Mouse (Mus musculus) liver, postnatal 0 days (tissue): ENCODE data around the gene Shmt1. TPM values are rescaled to one million over a fixed set of nuclear protein-coding genes. Genes with fewer than 3 reads are reported as not detected.

Source experiments
- ATAC-seq: fragments of 200-750 bp; cut with Nextera tagmentation; 2 replicates; pipeline ENCODE4 v1.8.0; 2017; ENCODE audit warnings: mild to moderate bottlenecking, moderate library complexity
- DNase-seq: peaks from one replicate; pipeline ENCODE4 v3.0.0-alpha.2; 2016
- H3K27ac ChIP-seq: fragments of 300-500 bp; sonication (generic); 2 replicates; pipeline ENCODE4 v1.5.1; 2014; ENCODE audit warnings: antibody characterized with exemption, moderate library complexity, mild to moderate bottlenecking, low read depth
- H3K27me3 ChIP-seq: fragments of 300-500 bp; sonication (generic); 2 replicates; pipeline ENCODE4 v1.6.1; 2014; ENCODE audit warnings: low read length, control low read depth, mixed read lengths; ENCODE audit not compliant: insufficient read depth
- H3K36me3 ChIP-seq: fragments of 300-500 bp; sonication (generic); replicated peaks from 2 replicates; pipeline ENCODE4 v1.6.1; 2014; ENCODE audit warnings: mild to moderate bottlenecking, control low read depth, low read length, moderate library complexity, mixed read lengths; ENCODE audit not compliant: insufficient read depth
- H3K4me1 ChIP-seq: fragments of 300-500 bp; sonication (generic); 2 replicates; pipeline ENCODE4 v1.6.1; 2014; ENCODE audit warnings: antibody characterized with exemption, mild to moderate bottlenecking, control low read depth; ENCODE audit not compliant: insufficient read depth
- H3K4me2 ChIP-seq: fragments of 300-500 bp; sonication (generic); 2 replicates; pipeline ENCODE4 v1.6.1; 2014; ENCODE audit warnings: low read depth, mild to moderate bottlenecking, low read length, moderate library complexity, mixed read lengths
- H3K4me3 ChIP-seq: fragments of 300-500 bp; sonication (generic); 2 replicates; pipeline ENCODE4 v1.5.1; 2014; ENCODE audit warnings: low read depth, low read length
- H3K9ac ChIP-seq: fragments of 300-500 bp; sonication (generic); replicated peaks from 2 replicates; pipeline ENCODE4 v1.6.1; 2014; ENCODE audit warnings: mild to moderate bottlenecking, moderate library complexity
- H3K9me3 ChIP-seq: fragments of 300-500 bp; sonication (generic); 2 replicates; pipeline ENCODE4 v1.6.1; 2016; ENCODE audit warnings: mild to moderate bottlenecking, control low read depth, low read length, mixed read lengths
- CTCF ChIP-seq: sonication (generic); IDR thresholded peaks from 2 replicates; pipeline ENCODE4 v1.5.1; 2016; ENCODE audit warnings: antibody characterized with exemption, low read depth
- EP300 ChIP-seq: IDR thresholded peaks from 2 replicates; pipeline ENCODE4 v1.6.1; 2016; ENCODE audit warnings: antibody characterized with exemption, low read depth, mild to moderate bottlenecking
- WGBS: fragments of 180-500 bp; shearing (Covaris S2); extraction: QIAGEN DNeasy Blood & Tissue Kit; methylation state at CpG from one replicate; pipeline ENCODE4 v1.1.7; 2014; ENCODE audit not compliant: insufficient replicate concordance; 5-methylcytosine and 5-hydroxymethylcytosine counted together
- polyA plus RNA-seq: library from polyadenylated mRNA; unstranded; fragments of >200 nt; fragmentation: Nextera tagmentation; extraction: Ambion mirVana; gene quantifications from 2 replicates; pipeline ENCODE4 v1.2.1, GENCODE M21; 2015

Gene Shmt1
- polyA plus RNA-seq, 1 experiment from 2014 or later, result 100 TPM

- no peaks in the 10 kb centered on the region for H3K27me3 ChIP-seq
- H3K4me1 ChIP-seq, result peaks cover 62% of the 10 kb centered on the region
- peaks cover 12% of the 10 kb centered on the region for H3K36me3 ChIP-seq
- no peak overlapping the region for H3K27ac ChIP-seq
- peak overlapping the region; percentile 57 for H3K9ac ChIP-seq
- no peaks in the 10 kb centered on the region for H3K9me3 ChIP-seq
- WGBS, result 78% methylated on average over 10 of the region's 10 CpGs
- no peak for DNase-seq
- no peak for ATAC-seq
- H3K4me2 ChIP-seq, result peak overlapping the region; percentile 82
- TF ChIP-seq CTCF (0 out of 2 replicates have a peak, but pooled peaks have one; percentile 3), EP300 (no peak)
- peak overlapping the region; percentile 39 for H3K4me3 ChIP-seq
Measured at GRCm38 (mm10) chr11:60779673-60780189, 31.8 kb downstream of the Shmt1 start.

GRCm38 (mm10) chr11:60777801-60778370 lies 33.6 kb downstream of the Shmt1 start:
- WGBS, result 22% methylated on average over 16 of the region's 16 CpGs
- Histone ChIP-seq H3K4me2 (peak overlapping the region; percentile 82), H3K4me1 (peaks cover 64% of the 10 kb centered on the region), H3K36me3 (no peaks in the 10 kb centered on the region; the same call in none of the 2 replicates), H3K27ac (peak overlapping the region; percentile 89), H3K4me3 (peak overlapping the region; percentile 84), H3K27me3 (no peaks in the 10 kb centered on the region), H3K9ac (peak overlapping the region; percentile 90), H3K9me3 (no peaks in the 10 kb centered on the region)
- TF ChIP-seq EP300 (no peak), CTCF (no peak)
- no peak for ATAC-seq
- DNase-seq, result no peak

DNA sequence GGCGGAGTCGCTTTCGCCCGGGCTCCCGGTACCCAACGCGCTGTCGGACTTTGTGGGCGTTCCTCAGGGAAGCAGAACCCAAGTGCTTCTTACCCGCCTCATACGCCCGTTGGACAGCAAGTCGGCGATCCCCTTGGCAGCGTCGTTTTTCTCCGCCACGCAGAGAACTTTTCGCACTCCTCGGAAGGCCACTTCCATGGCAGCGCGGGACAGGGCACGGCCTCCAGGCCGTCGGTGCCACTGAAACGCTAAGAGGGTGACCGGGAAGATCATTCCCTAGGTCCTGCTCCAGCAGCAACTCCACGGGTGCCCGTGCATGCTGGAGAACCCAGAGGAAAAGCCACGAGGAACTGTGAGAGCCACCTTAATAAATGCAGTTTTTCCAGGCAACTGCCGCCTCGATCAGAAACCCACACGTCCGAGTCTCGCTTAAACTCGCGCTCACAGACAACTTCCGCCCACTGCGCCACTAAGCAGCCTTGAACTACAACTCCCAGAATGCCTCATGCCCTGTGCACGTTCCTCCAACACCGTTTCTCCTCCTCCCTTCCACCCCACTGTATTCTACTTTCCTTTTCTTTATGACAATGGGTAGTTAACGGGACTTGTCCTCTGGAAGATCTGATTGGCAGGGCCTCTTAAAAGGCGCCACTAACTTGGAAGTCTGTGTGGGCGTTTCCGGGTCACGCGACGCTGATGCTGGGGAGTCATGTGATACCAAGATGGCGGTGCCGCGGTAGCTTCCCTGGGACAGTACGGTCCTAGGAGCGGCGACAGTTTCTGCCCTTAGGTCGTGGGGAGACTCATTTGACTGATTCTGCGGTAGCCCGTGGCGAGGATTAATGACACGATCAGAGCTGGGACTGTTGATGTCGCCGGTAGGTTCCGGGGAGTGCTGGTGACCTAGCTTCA lies 34.4 kb downstream of the Shmt1 start, which contains the start of the genes Top3a and Smcr8:
Gene Top3a, minus strand, starts transcription at position 537 of the 912 bp plus-strand sequence.
Gene Smcr8, plus strand, starts transcription at position 696 of the 912 bp plus-strand sequence.
- Histone ChIP-seq H3K27me3 (no peaks in the 10 kb centered on the region), H3K4me1 (peaks cover 61% of the 10 kb centered on the region)
- under 1% methylated on average over 62 of the region's 62 CpGs for WGBS

GRCm38 (mm10) chr11:60776107-60776828 lies 35.2 kb downstream of the Shmt1 start:
- Histone ChIP-seq H3K9ac (peak overlapping the region; percentile 90), H3K27ac (peak overlapping the region; percentile 89), H3K4me2 (peak overlapping the region; percentile 82), H3K4me1 (peaks cover 54% of the 10 kb centered on the region), H3K9me3 (no peaks in the 10 kb centered on the region), H3K36me3 (no peaks in the 10 kb centered on the region; the same call in 1 of the 2 replicates), H3K4me3 (peak overlapping the region; percentile 84), H3K27me3 (no peaks in the 10 kb centered on the region)
- TF ChIP-seq CTCF (no peak), EP300 (no peak)
- 2% methylated on average over 17 of the region's 17 CpGs for WGBS
- ATAC-seq (no peak), DNase-seq (no peak)

More for the DNA sequence above, 34.4 kb downstream of the Shmt1 start, which contains the start of the genes Top3a and Smcr8:
- peak within 1 kb of the TSS; percentile 89 for H3K27ac ChIP-seq
- H3K4me3 ChIP-seq, result peak within 1 kb of the TSS; percentile 84
- peak within 1 kb of the TSS; percentile 90 for H3K9ac ChIP-seq
- TF ChIP-seq EP300 (peak; percentile 74), CTCF (no peak)
- no peaks in the 10 kb centered on the region; the same call in 1 of the 2 replicates for H3K36me3 ChIP-seq
- H3K4me2 ChIP-seq, result peak within 1 kb of the TSS; percentile 82
- ATAC-seq, result peak; percentile 96
- H3K9me3 ChIP-seq, result no peaks in the 10 kb centered on the region
- DNase-seq, result peak; percentile 88

GRCm38 (mm10) chr11:60775578-60775977 lies 35.9 kb downstream of the Shmt1 start:
- H3K27me3 ChIP-seq, result no peaks in the 10 kb centered on the region
- TF ChIP-seq EP300 (no peak), CTCF (no peak)
- DNase-seq (no peak), ATAC-seq (no peak)
- H3K9me3 ChIP-seq, result no peaks in the 10 kb centered on the region
- WGBS, result 37% methylated on average over 6 of the region's 6 CpGs
- peak overlapping the region; percentile 89 for H3K27ac ChIP-seq
- H3K4me3 ChIP-seq, result peak overlapping the region; percentile 84; the same call in 1 of the 2 replicates
- H3K36me3 ChIP-seq, result no peaks in the 10 kb centered on the region; the same call in 1 of the 2 replicates
- H3K9ac ChIP-seq, result peak overlapping the region; percentile 90
- H3K4me1 ChIP-seq, result peaks cover 48% of the 10 kb centered on the region
- H3K4me2 ChIP-seq, result peak overlapping the region; percentile 82
